Mouse (Mus musculus) heart, postnatal 0 days (tissue): Measurements from ENCODE around the gene Ly6g6c. TPM values are rescaled to one million over a fixed set of nuclear protein-coding genes. Genes with fewer than 3 reads are reported as not detected.

Source experiments
- ATAC-seq: fragments of 200-750 bp; cut with Nextera tagmentation; 2 replicates; pipeline ENCODE4 v1.8.0; 2017; ENCODE audit warnings: low read depth, moderate number of reproducible peaks, moderate library complexity; ENCODE audit not compliant: insufficient read depth
- DNase-seq: peaks from one replicate; pipeline ENCODE4 v3.0.0-alpha.2; 2016; ENCODE audit warnings: low spot score
- H3K27ac ChIP-seq: fragments of 300-500 bp; sonication (generic); 2 replicates; pipeline ENCODE4 v1.5.1; 2014; ENCODE audit warnings: low read depth, mild to moderate bottlenecking
- H3K27me3 ChIP-seq: fragments of 300-500 bp; sonication (generic); 2 replicates; pipeline ENCODE4 v1.6.1; 2014; ENCODE audit warnings: low read length, mixed read lengths; ENCODE audit not compliant: control insufficient read depth, insufficient read depth
- H3K36me3 ChIP-seq: fragments of 300-500 bp; sonication (generic); replicated peaks from 2 replicates; pipeline ENCODE4 v1.6.1; 2014; ENCODE audit warnings: low read length, mixed read lengths; ENCODE audit not compliant: control insufficient read depth, insufficient read depth
- H3K4me1 ChIP-seq: fragments of 300-500 bp; sonication (generic); 2 replicates; pipeline ENCODE4 v1.6.1; 2014; ENCODE audit warnings: antibody characterized with exemption; ENCODE audit not compliant: control insufficient read depth, insufficient read depth
- H3K4me2 ChIP-seq: fragments of 300-500 bp; sonication (generic); 2 replicates; pipeline ENCODE4 v1.6.1; 2014; ENCODE audit warnings: low read depth, mild to moderate bottlenecking, low read length, moderate library complexity
- H3K4me3 ChIP-seq: fragments of 300-500 bp; sonication (generic); 2 replicates; pipeline ENCODE4 v1.5.1; 2014; ENCODE audit warnings: low read depth, low read length
- H3K9ac ChIP-seq: fragments of 300-500 bp; sonication (generic); replicated peaks from 2 replicates; pipeline ENCODE4 v1.6.1; 2014; ENCODE audit warnings: low read depth, low read length, mixed read lengths
- H3K9me3 ChIP-seq: fragments of 300-500 bp; sonication (generic); replicated peaks from 2 replicates; pipeline ENCODE4 v1.6.1; 2016; ENCODE audit warnings: low read length; ENCODE audit not compliant: control insufficient read depth
- CTCF ChIP-seq: IDR thresholded peaks from 2 replicates; pipeline ENCODE4 v1.5.1; 2016; ENCODE audit warnings: antibody characterized with exemption, control low read depth, low read depth
- EP300 ChIP-seq: IDR thresholded peaks from 2 replicates; pipeline ENCODE4 v1.6.1; 2016; ENCODE audit warnings: antibody characterized with exemption, low read depth
- WGBS: fragments of 180-500 bp; shearing (Covaris S2); extraction: QIAGEN DNeasy Blood & Tissue Kit; methylation state at CpG from one replicate; pipeline ENCODE4 v1.1.7; 2014; 5-methylcytosine and 5-hydroxymethylcytosine counted together
- polyA plus RNA-seq: library from polyadenylated mRNA; unstranded; fragments of >200 nt; fragmentation: Nextera tagmentation; extraction: Ambion mirVana; gene quantifications from 2 replicates; pipeline ENCODE4 v1.2.1, GENCODE M21; 2015
- total RNA-seq: library from RNA; depleted of rRNA; stranded (reverse); fragments of >200 nt; gene quantifications from 2 replicates; pipeline ENCODE4 v1.2.3, GENCODE M21; 2014; ENCODE audit warnings: low replicate concordance

Gene Ly6g6c
- total and polyA plus RNA-seq, 2 experiments from 2014 or later: not detected

DNA sequence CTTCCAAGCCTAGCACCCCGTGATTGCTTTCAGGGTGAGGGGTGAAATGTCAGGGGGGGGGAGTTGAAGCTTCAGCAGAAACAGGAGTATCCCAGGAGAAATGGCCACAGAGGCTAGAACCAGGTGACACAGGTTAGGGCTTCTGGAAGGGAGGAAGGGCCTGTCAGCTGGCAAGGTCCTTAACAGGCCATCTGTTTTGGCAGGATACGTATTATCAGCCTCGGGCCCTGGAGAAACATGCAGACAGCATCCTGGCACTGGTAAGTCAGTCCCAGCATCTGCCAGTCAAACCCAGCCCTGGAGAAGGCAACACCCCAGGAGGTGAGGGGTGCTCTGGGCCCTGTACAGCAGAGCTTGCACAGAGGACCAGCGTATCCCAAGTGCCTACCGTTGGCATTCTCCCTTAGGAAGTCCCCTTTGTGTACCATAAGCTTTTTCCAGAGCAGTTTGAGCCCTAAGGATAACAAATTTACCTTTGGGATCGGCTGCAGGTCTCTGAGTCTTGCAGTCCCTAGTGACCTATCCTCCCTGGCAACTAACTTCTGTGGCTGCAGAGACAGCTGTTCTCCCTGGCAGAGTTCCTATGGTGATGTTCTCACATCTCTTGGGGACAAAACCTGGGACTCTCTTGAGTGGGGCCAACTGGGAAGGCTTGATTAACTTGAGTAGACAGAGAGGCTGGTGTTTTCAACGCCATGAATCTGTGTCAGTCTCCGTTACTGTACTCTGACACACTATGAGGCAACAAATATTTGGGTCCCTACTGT, 25.2 kb downstream of the Ly6g6c start:
- 48% methylated on average over 8 of the region's 8 CpGs for WGBS
- Histone ChIP-seq H3K4me3 (peak overlapping the region; percentile 63), H3K9me3 (no peaks in the 10 kb centered on the region), H3K4me1 (peaks cover 5% of the 10 kb centered on the region; the same call in 1 of the 2 replicates), H3K27me3 (no peaks in the 10 kb centered on the region), H3K36me3 (peaks cover 30% of the 10 kb centered on the region), H3K9ac (peak overlapping the region; percentile 86), H3K27ac (peak overlapping the region; percentile 96; the same call in 1 of the 2 replicates), H3K4me2 (peak overlapping the region; percentile 72)
- ATAC-seq (no peak), DNase-seq (no peak)
- TF ChIP-seq CTCF (no peak), EP300 (no peak)

DNA sequence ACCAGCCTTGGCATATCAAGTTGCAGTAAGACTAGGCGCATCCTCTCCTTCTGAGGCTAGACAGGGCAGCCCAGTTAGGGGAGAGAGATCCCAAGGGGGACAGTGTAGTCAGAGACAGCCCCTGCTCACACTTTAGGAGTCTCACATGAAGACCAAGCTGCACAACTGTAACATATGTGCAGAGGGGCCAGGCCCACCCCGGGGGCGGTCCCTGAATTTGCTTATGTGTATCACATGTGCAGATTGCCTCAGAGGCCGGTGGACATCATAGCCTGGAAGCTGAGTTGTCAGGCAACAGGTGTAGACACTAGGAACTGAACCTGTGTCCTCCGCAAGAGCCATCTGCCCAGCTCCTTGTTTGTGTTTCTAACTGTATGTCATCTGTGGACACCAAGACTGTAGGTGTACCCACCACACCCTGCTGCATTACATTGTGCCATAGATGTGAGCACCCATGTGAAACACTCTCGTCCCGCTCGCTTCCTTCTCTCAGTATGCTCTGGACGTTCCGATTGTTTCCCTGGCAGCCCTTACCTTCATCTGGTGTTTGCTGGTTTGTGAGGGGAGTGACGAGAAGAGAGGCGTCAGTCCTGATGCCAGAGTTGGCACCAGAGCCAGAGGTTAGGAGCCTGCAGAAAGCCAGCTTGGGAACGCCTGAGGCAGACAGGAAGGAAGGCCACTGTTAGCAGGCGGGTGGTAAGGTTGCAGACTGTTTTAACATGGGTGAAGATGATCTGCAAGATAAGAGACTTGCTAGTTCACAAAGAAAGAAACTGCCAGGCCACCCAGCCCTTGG, 27.4 kb downstream of the Ly6g6c start:
- TF ChIP-seq CTCF: no peak
- no peak for TF ChIP-seq EP300
- no peaks in the 10 kb centered on the region for H3K27me3 ChIP-seq
- no peak for DNase-seq

DNA sequence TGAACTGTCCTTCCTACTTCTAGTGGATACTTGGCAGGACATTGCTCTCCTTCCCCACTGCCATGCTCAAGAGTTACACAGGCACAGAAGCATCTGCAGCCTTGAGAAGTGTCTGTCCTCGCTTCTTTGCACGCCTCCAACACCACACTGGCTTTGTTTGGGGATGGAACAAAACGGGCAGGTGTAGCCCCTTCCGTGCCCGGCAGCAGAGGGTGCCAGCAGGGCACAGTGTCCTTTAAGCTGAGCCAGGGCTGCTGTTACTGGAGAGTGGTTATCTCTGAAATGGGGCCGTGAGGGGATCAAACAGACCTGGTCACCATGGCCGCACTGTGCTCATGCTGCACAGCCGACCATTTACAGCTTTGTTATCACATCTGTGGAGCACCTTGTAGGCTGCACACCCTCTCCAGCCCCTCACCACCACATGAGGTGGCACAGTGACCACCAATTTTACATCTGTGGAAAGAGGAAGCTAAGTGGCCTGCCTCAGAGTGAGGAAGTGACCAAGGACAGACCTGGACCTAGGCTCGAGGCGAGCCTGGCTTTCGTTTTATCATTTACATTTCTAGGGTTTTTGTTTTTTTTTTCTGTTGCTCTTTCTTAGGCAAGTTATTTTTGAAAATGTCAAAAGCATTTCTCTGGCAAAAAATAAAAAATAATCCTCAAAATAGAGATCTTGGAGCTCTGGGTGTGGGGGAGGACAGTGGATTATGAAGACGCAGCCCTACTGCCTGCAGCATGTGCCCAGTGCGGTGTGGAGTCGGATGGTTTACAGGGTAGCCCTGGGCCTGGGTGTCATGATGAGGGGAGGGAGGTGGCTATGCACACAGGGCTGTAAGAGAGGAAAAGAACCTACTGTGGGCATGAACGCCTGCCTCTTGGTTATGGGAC, 29.5 kb downstream of the Ly6g6c start:
- Histone ChIP-seq H3K4me1 (peaks cover 5% of the 10 kb centered on the region; the same call in 1 of the 2 replicates), H3K4me2 (no peak overlapping the region), H3K27ac (no peak overlapping the region), H3K27me3 (no peaks in the 10 kb centered on the region), H3K9ac (no peak overlapping the region), H3K9me3 (no peaks in the 10 kb centered on the region), H3K4me3 (no peak overlapping the region), H3K36me3 (peaks cover 72% of the 10 kb centered on the region)
- DNase-seq: no peak
- 67% methylated on average over 15 of the region's 15 CpGs for WGBS
- TF ChIP-seq EP300: no peak
- no peak for TF ChIP-seq CTCF
- ATAC-seq: no peak

More for the DNA sequence above, 27.4 kb downstream of the Ly6g6c start:
- no peak for ATAC-seq
- Histone ChIP-seq H3K27ac (no peak overlapping the region), H3K4me3 (no peak overlapping the region), H3K9me3 (no peaks in the 10 kb centered on the region), H3K36me3 (peaks cover 50% of the 10 kb centered on the region), H3K4me2 (no peak overlapping the region), H3K4me1 (peaks cover 5% of the 10 kb centered on the region; the same call in 1 of the 2 replicates), H3K9ac (no peak overlapping the region)
- WGBS: 85% methylated on average over 14 of the region's 14 CpGs

DNA sequence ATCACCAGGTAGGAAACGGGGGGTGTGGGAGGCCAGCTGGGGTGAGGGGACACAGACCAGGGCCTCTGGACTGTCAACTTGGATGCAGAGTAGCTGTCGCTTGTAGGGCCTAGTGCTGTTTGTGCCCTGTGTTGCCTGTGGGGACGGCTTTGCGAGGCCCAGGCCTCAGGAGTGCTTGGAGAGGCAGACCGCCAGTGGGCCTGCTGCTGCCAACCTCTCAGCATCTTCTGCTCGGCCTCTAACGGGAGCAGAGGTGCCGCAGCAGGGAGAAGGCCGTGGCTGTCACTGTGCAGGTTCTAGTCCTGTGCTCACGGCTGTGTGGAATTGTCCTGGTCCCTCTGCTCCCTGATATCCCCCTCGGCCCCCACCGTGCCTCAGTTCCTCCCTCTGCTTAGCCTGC, 31.4 kb downstream of the Ly6g6c start:
- H3K36me3 ChIP-seq: peaks cover 88% of the 10 kb centered on the region
- ATAC-seq: no peak
- no peaks in the 10 kb centered on the region for H3K4me1 ChIP-seq
- no peak for DNase-seq
- no peak overlapping the region for H3K4me2 ChIP-seq
- H3K4me3 ChIP-seq: no peak overlapping the region
- no peaks in the 10 kb centered on the region for H3K27me3 ChIP-seq
- 76% methylated on average over 12 of the region's 12 CpGs for whole genome bisulfite sequencing
- H3K9ac ChIP-seq: no peak overlapping the region
- no peak for TF ChIP-seq EP300
- TF ChIP-seq CTCF: no peak
- no peaks in the 10 kb centered on the region for H3K9me3 ChIP-seq
- H3K27ac ChIP-seq: no peak overlapping the region

DNA sequence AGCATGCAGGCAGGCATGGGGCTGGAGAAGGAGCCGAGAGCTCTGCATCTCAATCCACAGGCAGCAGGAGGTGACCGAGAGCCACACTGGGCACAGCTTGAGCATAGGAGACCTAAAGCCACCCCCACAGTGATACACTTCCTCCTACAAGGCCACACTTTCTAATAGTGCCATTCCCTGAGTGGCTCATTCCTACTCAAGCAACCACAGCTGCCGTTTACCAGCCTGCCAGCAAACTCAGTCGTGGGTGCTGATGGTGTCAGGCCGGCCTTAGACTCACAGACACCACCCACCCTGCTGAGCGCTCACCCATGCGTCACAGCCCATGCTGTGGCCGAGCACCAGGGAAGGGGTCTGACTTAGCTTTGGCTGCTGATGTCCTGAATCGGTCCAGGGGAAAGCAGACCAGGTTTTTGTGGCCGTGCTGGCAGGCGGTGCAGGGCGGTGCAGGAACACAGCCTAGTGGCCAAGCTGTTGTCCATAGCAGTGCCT, 32.0 kb downstream of the Ly6g6c start:
- Histone ChIP-seq H3K9me3 (no peaks in the 10 kb centered on the region), H3K27ac (no peak overlapping the region), H3K4me2 (no peak overlapping the region), H3K4me1 (no peaks in the 10 kb centered on the region), H3K9ac (no peak overlapping the region), H3K27me3 (no peaks in the 10 kb centered on the region), H3K4me3 (no peak overlapping the region), H3K36me3 (peaks cover 91% of the 10 kb centered on the region)
- no peak for TF ChIP-seq CTCF
- TF ChIP-seq EP300: no peak
- ATAC-seq (no peak), DNase-seq (no peak)
- WGBS: 83% methylated on average over 12 of the region's 12 CpGs
